Mouse (Mus musculus): ENCODE measurements around the gene Slc15a4. TPM values are rescaled to one million over a fixed set of nuclear protein-coding genes. Genes with fewer than 3 reads are reported as not detected.

Gene Slc15a4
- polyA plus RNA-seq, 1 experiment, result 13.2 TPM

DNA sequence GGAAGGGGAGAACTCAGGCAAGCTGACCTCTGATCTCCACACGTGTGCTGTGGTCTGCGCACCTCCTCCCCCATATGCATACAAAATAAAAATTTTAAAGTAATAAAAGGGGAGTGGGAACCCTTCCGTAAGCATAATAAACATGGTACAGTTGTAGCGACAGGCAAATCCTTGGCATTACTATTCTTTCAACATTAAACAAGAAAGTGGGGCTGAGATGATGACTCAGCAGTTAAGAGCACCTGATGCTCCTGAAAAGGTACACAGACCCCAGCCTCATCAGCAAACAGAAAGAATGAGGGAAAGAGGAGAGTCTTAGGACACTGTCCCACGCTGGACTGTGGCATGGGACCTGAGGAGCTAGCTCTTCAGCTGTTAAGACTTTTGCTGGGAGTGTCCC lies 29.7 kb downstream of the Slc15a4 start:
- TF ChIP-seq GATA1 (IDR thresholded peaks at IDR 0.05; ENCODE audit: low read length), result no peak

- no peak for TF ChIP-seq GATA1 (IDR thresholded peaks at IDR 0.05; ENCODE audit: low read length)
These were observed 35.8 kb downstream of the Slc15a4 start for GRCm38 (mm10) chr5:127596862-127597261.

DNA sequence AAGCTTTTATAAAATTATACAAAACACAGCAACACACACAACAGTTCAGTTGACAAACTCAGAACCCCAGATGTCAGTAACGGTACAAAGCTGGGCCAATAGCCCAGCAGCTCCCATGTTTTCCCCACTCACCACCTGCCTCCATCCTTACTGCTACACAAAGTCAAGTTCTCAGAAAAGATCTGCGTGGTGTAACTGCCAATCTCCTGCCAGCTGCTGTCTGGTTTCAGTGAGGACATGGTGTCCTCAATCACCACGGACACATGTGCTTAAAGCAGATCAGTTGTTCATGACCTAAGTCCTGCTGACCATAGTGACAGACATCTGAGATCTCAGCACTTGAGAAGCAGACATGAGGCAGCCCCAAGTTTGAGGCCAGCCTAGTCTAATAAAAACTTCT lies 37.0 kb downstream of the Slc15a4 start:
- TF ChIP-seq GATA1 (IDR thresholded peaks at IDR 0.05; ENCODE audit: low read length), result no peak

GRCm38 (mm10) chr5:127592854-127593253 lies 39.8 kb downstream of the Slc15a4 start:
- no peak for TF ChIP-seq GATA1 (IDR thresholded peaks at IDR 0.05; ENCODE audit: low read length)

GRCm38 (mm10) chr5:127592406-127592805 lies 40.3 kb downstream of the Slc15a4 start:
- TF ChIP-seq GATA1 (IDR thresholded peaks at IDR 0.05; ENCODE audit: low read length), result no peak

DNA sequence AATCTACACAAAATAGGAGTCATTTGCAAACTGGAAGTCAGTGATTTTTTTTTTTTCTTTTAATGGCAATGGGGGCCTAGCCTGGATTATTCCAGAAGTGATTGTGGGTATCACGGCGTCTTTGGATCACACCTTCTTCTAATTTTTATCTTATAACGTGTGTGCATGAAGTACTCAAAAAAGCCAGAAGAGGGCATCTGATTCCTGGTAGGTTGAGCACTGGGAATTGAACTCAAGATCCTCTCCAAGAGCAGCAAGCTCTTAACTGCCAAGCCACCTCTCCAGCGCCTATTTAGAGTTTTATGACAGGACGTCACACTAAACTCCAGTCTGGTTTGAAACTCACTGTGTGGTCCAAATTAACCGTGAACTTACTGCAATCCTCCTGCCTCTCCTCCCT lies 44.8 kb downstream of the Slc15a4 start:
- no peak for TF ChIP-seq GATA1 (IDR thresholded peaks at IDR 0.05; ENCODE audit: low read length)

DNA sequence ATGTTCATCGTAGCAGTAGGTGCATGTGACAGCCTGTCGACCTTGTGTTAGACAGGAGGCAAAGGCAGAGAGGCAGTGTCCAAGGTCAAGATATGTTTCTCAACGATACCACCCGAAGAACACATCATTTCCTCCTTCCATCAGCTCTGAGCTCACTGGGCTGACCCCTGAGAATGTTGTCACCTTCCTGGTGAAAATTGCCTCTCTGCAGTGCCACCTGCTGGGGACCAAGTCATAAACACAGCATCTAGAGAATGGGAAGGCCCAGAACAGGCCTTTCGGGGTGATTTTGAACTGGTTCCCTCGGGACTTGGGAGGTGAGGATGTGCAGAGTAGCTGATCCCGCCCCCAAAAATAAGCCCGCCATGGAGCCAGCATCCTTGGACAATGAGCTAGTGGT lies 49.0 kb downstream of the Slc15a4 start:
- no peak for TF ChIP-seq GATA1 (IDR thresholded peaks at IDR 0.05; ENCODE audit: low read length)

- no peak for TF ChIP-seq GATA1 (IDR thresholded peaks at IDR 0.05; ENCODE audit: low read length)
These were observed 55.3 kb downstream of the Slc15a4 start for GRCm38 (mm10) chr5:127577419-127577818.

DNA sequence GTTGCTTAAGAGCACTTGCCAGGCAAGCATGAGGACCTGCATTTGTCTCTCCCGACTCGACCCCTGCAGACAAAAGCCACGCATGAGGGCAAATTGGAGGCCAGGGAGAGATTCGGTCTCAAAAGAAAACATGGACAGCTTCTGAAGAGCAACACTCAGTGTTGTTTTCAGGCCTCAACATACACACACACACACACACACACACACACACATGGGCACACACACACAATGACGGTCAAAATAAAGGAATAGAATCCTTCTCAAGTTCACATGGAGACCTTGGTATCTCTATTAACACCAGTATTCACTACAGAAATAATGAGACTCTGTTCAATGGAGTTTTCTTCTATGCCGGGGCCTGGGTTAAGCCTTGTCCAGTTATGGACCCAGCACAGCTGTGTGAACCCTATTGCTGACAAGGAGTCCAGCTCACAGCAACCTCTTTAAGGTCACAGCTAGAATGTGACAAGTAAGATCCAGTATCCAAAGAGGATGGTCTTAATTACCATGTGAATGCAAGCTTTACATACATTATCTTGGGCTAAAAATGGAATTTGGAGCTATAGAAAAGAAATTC lies 65.4 kb downstream of the Slc15a4 start:
- no peak for TF ChIP-seq GATA1 (IDR thresholded peaks at IDR 0.05; ENCODE audit: low read length)

DNA sequence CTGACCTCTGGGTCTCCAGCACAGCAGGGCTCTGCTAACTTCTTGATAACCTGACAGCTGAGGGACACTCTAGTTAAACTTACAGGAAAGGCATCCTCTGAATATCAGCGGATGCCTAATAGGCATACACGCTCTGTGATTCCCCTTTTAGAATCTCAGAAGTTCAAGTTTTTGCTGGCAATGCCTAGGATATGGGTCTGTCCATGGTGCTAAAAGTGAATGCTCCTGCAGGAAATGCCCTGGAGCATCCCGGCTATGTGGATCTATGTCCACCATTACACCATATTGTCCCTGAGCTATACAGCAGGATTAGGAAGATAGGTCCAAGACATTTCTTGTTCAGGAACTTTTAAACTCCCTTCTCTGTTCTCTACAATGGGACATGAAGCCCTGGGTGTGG lies 71.6 kb downstream of the Slc15a4 start:
- no peak for TF ChIP-seq GATA1 (IDR thresholded peaks at IDR 0.05; ENCODE audit: low read length)

GRCm38 (mm10) chr5:127548136-127548535 lies 84.6 kb downstream of the Slc15a4 start:
- TF ChIP-seq GATA1 (IDR thresholded peaks at IDR 0.05; ENCODE audit: low read length), result no peak

GRCm38 (mm10) chr5:127546585-127546991 lies 86.1 kb downstream of the Slc15a4 start:
- no peak for TF ChIP-seq GATA1 (IDR thresholded peaks at IDR 0.05; ENCODE audit: low read length)

Other genes starting within 250 kb of the Slc15a4 start
- gene Glt1d1, start 635 bp downstream of the Slc15a4 start, polyA plus RNA-seq (2012), result not detected in 2 replicates